Mouse (Mus musculus): ENCODE results near the gene Fars2. TPM values are rescaled to one million over a fixed set of nuclear protein-coding genes. Genes with fewer than 3 reads are reported as not detected.
"Not testable (repeated sequence)": the region's sequence is repeated elsewhere in the genome, so short reads cannot be mapped to it uniquely, and the experiment has no call there.

Fars2 gene
- polyA plus RNA-seq, 2 experiments from 2014 or later, result 27.9 to 29.3 TPM

DNA sequence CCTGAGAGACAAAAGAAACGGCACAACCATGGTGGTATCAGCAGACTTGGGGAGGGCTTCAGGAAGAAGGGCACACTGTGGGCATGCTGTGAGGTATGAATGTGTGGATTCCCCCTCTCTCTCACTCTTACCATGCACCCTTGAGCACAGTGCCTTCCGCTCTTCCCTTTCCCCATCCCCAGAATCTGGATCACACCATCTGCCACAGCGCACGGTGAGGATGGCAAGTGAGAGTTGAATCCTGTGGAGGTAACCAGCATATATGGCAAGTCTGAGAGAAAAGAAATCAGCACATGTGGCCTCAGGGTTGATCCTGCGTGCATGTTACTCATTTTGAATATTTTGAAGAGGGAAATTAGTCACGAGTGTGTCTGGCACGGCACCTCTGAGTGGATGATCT lies 274.7 kb downstream of the Fars2 start:
- ATAC-seq, result no peak

DNA sequence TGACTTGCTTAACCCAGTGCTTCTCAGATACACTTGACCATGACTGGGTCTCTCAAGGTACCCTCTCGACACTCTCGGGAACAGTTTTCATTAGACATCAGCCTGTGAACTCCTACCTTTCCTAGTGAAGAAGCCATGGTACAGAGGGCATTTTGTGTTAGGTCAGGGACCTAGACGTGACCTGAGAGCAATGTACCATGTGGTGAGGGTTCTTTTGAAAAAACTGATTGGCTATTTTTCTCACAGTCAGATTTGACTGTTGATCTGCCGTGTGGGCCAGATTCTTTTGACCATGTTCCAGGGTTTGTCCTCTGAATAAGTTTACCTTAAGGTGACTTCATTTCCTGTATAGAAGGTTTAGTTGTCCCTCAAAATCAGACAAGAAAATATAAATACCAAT lies 275.5 kb downstream of the Fars2 start:
- ATAC-seq, result no peak

DNA sequence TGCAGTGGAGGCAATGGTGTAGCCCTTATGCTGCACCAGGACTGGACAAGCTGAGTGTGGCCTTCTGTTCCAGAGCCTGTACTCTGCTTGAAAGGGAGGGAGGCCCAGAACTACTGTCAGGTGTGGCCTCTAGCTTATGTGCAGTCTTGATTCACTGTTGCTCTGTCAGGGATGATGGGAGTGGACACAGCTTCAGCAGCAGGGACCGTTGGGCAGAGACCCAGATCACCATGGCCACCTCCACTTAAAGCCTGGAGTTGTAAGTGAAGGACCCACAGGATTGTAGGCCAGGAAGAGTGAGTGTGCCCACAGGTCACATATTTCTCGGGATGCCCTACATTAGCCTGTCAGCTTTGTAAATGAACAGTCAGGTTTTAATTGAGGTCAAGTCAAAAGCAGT lies 283.8 kb downstream of the Fars2 start:
- no peak for ATAC-seq

DNA sequence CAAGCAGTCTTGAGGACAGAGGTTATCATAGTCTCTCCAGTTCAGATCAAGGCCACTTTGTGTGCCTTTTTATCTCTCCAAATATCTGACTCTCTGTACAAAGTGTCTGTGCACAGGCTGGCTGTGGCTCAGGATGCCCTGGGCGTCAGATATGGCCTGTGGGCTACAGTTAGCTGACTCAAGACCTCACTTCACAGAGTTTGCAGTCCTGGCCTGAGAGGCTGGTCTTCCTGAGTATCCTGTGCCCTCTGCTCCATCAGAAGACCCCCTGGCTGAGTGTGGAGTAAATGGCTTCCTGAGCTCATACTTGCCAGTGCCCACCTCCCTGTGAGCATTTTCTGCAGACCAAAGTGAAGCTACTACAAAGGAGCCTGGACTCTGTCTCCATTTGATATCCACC lies 296.1 kb downstream of the Fars2 start:
- ATAC-seq, result no peak

DNA sequence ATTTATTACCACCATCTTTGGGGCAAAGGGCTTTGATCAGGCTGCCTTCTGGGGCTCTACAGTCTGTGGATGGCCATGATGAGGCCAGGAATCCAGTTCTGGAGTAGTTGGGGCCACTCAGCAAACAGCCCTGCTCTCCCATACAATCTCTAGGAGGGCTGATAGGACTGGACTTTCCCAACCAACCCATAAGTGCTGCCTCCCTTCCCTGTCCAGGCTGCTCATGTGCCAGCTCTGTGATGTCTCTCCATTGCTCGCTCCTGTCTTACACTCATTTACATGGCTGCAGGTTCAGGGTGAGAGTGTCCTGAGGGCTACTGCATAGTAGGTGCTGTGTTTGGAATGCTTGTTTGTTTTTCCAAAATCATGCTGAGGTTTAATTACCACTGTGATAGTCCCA lies 298.0 kb downstream of the Fars2 start:
- no peak for ATAC-seq

DNA sequence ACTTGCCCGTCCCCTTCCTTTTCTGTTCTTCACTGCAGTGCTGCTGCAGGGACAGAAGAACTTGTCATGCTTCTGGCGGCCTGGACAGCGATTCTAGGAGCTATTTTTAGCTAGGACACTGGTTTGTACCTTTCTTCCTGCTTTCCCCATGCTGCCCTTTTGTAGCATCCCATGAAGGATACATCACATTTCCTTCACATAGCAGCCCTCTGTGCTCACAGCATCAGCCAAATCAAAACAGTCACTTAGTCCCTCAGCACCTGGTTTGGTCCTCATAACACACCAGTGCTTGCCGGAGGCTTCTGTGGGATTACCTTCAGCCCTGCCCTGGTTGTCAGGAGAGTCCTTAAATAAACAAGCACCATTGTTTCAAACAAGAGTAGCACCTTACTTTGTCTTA lies 299.3 kb downstream of the Fars2 start:
- ATAC-seq, result no peak

DNA sequence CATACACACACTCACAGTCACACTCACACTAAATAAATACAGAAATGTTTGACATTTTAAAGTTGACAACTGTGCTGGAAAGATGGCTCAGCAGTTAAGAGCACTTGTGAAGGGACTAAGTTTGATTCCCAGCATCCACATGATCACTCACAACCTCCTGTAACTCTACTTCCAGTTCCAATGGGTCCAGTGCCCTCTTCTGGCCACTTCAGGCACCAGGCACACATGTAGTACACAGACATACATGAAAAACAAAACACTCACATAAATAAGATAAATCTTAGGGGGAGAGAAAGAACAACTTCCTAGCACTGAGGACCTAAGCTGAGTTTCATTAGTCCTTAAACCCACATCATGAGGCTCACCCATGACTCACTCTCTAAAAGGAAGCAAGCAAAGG lies 302.1 kb downstream of the Fars2 start:
- ATAC-seq, result no peak

DNA sequence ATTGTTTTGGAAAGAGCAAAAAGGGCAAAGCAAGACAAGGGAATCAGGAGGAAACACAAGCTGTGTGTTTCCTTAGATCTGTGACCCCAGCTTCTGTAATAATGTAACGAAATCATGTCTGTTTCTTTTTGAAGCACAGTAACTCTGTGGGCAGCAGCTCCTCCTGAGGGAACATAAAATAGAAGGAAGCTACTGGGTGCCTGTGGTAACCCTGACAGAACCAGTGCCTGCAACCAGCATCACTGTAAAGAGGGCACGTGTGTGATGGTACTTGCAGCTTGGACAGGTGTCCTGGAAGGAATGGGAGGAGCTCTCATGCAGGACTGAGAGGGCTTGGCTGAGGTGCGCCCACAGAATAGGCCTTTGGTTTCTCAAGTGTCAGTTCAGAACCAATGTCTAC lies 305.2 kb downstream of the Fars2 start:
- ATAC-seq, result no peak

DNA sequence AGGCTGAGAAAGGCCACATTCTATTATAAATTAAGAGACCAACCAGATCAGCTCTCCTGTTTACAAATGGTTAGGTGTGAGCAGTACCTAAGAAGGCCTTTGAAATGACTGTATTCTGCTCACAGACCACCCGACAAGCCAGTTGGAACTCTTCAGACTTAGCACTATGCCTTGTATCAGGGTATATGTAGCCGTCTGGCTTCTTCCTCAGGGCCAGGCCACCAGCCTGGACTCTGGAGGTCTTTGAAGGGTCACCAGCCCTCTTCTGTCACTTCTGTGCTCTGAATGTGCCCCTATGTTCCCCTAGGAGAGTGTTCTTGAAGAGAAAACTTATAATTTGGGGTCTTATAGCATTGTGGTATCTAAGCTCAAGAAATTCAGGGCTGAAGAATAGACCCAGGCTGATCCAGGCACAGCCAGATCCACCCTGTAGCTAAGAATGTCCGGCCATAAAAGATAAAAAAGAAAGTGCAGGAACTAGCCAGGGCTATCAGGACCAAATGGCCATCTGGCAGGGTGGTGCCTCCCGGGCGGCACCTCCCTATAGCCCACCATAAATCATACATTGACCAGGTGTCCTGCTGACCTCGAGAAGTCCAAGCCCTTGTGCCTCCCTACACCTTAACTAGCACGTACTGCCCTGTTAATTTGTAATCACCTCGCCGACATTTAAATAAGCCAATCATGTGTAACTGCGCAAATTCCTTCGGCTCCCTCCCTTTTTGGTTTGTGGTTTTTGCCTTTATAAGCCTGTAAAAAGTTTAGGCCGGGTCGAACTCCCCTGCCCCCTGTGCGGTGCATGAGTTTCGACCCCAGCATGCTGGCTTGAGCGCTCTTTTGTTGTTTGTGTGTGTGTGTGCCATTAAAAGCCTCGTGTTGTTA lies 308.9 kb downstream of the Fars2 start:
- not testable (repeated sequence) for ATAC-seq

DNA sequence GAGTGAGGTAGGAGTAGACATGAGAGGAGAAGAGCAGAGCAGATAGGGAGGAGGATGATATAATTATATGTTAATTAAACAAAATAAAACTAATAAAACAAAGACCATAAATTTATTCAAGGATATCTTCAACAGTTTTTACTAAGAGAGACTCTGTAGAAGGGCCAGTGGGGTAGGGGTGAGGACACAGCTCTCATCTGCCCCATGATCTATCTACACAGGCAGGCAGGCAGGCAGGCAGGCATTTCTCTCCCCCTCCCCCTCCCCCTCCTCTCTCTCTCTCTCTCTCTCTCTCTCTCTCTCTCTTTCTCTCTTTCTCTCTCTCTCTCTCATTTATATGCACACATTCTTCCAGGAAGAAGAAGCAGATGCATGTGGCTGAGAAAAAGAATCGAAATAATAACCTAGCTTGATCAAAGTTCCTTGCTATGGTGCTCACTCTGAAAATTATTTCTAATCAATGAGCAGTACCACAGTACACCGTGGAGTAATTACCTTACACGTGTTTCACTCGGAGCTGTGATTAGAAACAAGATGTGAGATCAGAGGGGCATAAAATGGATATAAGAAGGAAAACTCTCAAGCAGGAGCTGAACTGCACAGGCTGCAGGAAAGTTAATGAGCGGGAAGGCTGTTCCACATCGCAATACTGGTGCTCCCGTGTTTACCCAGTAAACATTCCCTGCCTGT lies 312.4 kb downstream of the Fars2 start:
- no peak for ATAC-seq

DNA sequence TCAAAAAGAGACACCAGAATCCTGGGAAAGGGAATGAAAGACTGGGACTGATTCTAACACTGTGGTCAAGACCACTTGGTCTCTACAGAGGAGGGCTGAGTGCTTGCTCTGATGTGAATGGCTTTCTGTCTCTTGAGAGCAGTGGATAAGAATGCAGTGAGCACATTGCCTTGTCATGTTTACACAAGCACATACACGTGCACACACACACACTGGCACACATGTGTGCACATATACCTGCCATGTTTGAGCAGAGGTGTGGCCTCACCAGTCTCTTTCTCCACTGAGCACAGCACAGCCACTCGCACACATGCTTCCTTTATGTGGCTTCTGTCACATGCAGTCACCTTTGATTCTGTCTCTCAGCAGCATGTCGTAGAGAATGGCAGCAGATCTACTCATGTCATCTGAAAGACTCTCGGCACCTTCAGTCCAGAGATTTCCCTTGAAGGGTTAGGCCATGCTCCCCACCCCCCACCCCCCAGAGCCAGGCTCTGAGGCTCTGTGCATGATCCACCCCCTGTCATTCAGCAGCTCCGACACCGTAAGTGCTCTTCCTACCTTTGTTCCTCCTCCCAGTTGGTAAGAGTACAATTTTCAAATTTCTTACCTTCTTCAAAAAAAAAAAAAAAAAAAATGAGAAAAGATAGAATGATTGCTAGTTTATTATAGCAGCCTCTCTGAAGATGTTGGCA lies 313.4 kb downstream of the Fars2 start:
- no peak for ATAC-seq

DNA sequence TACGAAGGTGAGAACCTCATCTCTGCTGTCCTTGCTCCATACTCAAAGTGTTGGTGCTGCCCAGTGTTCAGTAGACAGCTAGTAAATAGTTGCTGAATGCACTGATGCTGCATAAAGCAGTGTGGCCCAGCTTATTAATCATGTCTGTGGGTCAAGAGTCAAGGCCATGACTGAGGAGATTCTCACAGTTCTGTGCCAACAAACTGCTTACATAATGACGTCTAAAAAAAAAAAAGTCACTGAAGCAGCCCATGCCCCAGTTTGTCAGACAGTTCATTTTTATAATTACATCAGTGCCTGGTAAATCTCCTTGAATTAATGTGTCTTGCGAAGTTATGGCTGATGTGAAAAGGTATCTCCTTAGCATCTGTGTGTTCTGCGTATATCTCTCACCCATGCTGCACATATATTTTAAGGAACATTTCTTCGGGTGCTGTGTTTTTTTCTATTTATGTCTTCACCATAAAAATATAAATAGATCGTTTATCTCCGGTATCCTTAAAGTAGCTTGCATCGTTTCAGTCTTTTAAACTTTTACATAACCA lies 314.8 kb downstream of the Fars2 start:
- ATAC-seq, result no peak

DNA sequence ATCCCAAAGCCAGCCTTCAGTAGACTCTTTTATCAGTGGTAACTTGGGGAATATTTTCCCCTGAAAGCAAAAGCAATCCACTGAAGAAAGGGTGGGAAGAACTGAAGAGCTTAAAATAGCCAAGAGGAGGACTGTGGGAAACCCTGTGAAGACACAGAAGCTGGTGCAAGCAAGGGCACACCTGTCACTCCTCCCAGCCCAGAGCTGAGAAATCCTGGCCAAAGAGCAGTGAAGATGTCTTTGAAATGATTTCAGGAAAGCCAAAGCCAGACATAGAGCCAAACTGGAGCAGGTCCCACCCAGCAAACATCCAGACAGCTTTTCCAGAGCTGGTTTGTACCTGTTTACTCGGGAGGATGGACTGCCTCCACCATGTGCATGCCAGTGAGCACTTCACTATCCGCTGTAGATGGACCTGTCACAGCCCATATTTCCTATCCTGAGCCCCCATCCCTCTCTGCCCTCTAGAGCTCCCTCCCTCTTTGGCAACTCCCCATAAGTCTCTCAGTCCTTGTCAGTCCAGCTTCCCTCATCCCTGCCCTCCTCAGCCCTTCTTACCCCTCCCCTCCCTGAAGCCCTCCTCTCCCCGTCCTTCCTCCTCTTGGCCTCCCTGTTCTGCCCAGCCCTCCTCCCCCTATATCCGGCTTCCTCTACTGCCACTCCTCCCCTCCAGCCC lies 327.7 kb downstream of the Fars2 start:
- ATAC-seq, result no peak

DNA sequence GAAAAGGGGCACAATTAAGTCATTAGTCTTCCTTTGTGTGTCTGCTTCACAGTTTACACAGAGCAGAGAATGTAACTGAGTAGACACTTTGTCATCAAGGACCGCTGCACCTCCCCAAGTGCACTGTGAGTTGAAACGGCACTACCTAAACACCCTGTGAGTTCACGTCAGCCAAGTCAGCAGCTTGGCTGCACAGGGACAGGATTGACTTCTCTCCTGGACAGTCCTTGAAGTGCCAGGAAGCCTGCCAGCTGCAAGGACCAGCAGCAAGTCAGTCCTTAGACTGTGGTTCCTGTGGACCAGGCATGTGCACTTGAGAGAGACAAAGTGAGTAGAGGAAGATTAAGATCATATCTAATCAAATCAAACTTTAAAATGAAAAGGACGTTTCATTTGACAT lies 330.7 kb downstream of the Fars2 start:
- no peak for ATAC-seq

DNA sequence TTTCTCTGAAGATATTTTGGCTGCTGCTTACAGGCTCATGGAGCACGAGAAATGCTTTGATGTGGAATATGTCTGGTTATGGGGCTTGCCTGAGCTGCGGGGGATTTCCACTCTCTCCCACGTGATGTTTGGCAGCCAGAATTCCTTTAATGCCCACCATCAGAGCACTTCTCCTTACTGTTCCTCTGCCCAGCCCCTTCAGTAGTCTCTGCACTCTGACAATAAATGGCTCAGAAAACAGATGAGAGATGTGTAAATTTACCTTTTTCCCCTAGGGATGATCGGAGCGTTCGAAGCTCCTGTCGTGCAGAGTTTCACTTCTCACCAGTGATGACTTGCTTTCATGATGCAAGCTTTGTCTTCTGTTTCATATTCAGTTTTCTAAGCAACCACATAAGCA lies 331.4 kb downstream of the Fars2 start:
- ATAC-seq, result peak; percentile 43

DNA sequence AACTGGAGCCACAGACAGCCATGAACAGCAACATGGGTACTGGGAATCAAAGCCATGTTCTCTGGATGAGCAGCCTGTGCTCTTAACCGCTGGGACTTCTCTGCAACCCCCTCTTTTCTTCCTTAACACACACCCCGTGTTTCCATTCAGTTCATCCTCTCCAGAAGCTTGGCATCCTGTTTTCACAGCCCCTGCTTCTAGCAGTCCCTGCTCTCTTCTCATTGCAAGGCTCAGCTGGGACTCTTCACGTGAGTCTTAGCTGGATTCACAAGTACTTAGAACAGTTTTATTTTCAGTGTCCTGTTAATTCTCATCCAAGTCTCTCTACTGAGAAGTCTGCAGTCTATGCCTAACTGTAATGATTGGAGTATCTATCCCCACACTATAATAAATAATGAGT lies 334.2 kb downstream of the Fars2 start:
- no peak for ATAC-seq

DNA sequence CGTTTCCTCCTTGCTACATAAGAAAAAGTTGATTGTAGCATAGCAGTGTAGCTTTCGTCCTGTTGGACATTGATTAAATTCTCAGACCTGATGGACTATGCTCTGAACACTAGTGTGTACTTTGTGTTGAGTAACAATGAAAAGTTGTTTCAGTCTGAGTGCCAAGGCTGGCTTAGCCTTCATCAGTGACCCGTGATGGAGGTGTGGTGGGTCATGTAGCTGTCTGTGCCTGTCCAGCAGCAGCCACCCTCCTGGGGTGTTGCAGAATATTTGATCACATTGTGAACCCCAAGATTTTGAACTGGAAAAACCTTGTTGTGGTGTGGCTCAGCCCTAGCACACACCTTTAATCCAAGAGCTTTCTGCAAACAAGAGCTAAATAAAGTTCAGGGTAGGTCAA lies 343.3 kb downstream of the Fars2 start:
- ATAC-seq, result no peak

DNA sequence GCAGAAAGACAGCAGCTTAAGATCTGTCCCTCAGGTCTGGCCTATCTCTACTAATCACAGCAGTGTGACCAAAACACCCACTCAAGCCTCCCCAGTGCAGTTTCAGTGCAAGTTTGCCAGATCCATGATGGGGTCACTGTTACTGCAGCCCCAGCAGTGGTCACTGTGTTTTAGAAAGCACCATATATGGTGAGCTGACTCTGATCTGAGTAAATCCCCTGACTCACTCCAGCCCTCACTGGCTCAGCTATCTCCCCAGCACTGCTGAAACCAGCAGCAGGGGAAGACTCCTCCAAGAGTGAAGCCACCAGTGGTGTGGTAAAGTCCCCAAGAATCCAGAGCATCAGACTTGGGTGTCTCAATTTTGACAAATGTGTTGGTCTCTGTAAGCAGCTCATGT lies 346.5 kb downstream of the Fars2 start:
- no peak for ATAC-seq

DNA sequence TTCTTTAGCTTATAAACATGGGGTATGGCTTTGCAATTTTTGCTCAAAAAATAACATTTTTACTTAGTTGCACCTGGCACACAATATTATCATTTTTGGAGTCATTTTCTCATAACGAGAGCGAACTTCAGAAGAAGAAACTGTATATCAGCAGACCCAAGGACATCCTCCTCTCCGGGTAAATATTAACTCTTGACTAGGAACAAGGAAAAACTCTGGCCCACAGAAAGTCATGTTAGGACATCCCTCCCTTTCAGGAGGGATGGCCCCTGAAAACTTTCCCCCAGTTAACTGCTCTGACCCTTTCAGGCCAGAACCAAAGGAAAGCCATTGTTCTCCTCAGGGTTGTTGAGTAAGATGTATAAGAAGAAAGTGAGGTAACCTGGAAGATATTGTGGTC lies 348.9 kb downstream of the Fars2 start:
- not testable (repeated sequence) for ATAC-seq

DNA sequence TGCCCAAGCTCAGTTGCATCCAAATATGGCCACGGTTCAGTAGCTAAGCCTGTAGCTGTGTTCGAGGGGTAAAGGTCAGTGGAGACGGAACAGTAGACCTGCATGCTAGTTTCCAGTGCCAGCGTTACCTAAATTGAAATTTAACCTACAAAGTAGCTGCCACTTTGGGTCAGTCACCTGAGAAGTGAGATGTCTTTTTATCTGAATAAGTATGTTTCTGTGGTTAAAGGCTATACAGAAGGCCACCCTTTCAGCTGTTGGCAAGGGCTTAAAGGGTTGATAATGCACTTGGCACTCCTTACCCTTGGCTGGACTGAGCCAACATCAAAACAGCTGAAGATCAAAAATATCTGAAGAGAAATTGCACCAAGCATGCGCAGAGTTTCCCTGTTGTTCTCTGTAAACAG lies 349.3 kb downstream of the Fars2 start:
- ATAC-seq, result no peak

DNA sequence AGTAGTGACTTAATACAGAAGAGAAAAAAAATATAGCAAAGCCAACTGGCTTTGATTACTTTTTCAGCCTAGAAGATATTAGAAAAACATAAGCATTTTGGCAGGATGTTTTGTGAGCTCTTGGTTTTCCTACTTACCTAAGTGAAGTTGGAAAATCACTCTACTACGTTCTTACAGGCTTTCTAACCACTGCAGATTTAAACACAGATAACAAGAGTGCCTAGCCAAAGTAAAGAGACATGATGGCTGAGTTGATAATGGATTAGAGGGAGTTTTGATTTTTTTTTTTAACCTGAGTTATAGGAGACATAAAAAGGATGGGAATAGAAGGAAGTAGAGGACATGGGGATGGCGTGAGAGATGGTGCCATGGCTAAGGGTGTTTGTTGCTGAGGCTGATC lies 350.6 kb downstream of the Fars2 start:
- ATAC-seq, result no peak

DNA sequence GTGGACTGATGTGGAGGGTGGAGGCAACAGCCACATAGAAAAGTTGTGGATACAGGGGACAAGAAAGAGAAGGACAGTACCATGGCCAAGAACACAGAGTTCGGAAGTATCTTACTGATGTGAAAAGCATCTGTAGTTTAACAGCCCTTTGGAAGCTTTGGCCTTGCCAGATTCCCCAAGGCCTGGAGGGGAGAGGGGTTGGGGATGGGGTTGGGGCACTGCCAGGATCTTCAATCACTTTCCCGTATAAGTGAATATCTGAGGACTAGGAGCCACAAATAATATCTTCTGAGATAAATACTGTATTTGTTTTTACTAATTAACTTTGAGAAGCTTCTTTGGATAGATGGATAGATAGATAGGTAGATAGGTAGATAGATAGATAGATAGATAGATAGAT lies 351.8 kb downstream of the Fars2 start:
- ATAC-seq, result no peak
